Mouse (Mus musculus) layer of hippocampus, adult 8-10 months (tissue): ENCODE measurements around the gene Fry. TPM values are rescaled to one million over a fixed set of nuclear protein-coding genes. Genes with fewer than 3 reads are reported as not detected.
A peak's percentile ranks its signal among the peaks of the same experiment; 100 is the strongest.

Experiments used
- DNase-seq, 2 experiments: peaks; one replicate each; pipeline ENCODE4 v3.0.0; 2022; ENCODE audit warnings: low spot score in 2 of 2
- total RNA-seq, 4 experiments: library from RNA; stranded (reverse); gene quantifications; 2 replicates each; pipeline ENCODE4 v1.2.4; 2022

The Fry gene
- total RNA-seq, 4 experiments from 2014 or later, result 173 to 253 (median 207) TPM

- DNase-seq, result no peak
Observed at GRCm38 (mm10) chr5:150332810-150333209, 214.4 kb downstream of the Fry start.

DNA sequence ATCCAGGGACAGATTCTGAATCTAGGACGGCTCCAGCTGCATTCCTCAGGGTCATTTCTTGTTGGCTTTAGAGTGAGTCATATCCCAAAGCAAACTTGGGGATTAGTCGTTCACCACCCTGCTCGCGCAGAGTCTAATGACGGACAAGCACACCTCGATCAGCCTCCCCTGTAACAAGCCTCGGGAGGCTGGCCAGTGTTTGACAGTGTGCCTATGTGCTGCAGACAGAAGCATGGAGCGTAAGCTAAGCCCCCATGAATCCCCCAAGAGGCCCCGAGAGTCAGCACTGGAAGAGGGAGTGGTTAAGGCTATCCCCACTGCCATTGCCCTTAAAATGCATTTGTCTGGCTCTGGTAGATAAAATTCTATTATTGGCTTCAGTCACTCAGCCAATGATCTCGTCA lies 214.9 kb downstream of the Fry start:
- DNase-seq, result no peak

DNA sequence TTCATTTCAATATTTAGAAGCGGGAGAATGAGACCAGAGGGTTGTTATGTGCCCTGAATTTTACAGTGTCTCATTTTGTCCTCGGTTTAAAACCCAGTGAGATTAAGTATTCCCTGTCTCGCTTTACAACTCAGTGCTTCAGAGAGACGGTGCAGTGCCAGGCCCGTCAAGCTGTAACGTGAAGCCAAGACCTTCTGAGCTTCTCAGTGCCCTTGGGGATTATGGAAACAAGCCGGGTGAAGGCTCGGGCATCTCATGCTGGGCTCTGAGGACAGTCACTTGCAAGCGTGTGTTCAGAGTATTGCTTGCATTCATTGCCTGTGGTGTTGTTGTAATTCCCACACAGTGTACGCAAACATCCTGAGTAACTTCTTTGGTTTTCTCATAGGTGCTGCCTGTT lies 218.0 kb downstream of the Fry start:
- DNase-seq, result no peak

- peak; percentile 41 to 44 for DNase-seq
Observed at GRCm38 (mm10) chr5:150337696-150338095, 219.3 kb downstream of the Fry start.

DNA sequence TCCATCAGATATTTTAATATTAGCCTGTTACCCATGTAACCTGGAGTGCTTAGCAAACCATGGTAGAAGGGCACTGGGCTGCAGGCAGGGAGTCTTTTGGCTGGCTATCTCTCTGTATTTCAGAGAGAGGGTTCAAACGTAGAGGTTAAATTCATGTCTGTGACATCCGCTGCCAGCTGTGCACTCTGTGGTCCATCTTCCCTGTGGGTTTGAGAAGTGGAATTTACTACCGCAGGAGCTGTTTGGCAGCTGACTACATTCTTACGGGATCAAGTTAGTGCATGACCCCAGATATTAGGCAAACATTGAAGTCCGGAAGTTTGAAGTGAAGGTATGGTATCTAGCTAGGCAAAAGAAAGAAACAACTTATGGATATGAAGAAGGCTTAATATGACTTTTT lies 222.5 kb downstream of the Fry start:
- no peak for DNase-seq

DNA sequence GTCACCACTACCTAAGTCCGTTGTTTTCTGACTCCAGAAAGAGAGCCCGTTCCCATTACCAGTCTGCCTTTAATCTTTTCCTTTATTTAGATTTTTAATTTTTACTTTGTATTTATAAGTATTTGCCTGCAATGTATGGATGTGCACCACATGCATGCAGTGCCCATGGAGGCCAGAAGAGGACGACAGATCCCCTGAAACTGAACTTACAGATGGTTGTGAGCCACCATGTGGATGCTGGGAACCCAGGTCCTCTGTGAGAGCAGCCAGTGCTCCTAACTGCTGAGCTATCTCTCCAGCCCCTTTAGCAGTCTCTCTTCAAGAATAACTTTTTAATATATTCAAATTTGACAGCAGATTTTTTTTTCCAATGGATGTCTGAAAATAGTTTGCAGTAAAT lies 223.7 kb downstream of the Fry start:
- DNase-seq, result no peak

GRCm38 (mm10) chr5:150345946-150346345 lies 227.5 kb downstream of the Fry start:
- DNase-seq, result no peak

DNA sequence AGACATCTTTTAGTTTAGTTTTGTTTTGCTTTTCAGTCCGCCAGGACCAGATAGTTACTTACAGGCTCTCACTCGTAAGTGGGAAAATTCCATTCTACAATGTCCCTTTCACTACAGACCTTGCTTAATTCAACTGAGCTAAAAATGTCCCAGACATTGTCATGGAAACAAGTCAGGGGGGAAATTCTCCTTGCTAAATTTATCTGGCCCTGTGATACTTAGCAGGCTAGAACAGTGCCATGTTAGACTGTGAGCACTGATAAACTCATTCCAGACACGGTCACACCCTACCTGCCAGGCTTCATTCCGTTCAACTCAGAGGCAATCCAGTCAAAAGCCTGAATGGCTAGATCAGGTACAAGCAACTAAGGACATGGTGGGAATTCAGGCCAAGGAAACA lies 227.9 kb downstream of the Fry start:
- peak in 1 of 2 experiments; percentile 33 for DNase-seq

- no peak for DNase-seq
Observed at GRCm38 (mm10) chr5:150347845-150348244, 229.4 kb downstream of the Fry start.

- DNase-seq, result no peak
Observed at GRCm38 (mm10) chr5:150348302-150348701, 229.9 kb downstream of the Fry start.

DNA sequence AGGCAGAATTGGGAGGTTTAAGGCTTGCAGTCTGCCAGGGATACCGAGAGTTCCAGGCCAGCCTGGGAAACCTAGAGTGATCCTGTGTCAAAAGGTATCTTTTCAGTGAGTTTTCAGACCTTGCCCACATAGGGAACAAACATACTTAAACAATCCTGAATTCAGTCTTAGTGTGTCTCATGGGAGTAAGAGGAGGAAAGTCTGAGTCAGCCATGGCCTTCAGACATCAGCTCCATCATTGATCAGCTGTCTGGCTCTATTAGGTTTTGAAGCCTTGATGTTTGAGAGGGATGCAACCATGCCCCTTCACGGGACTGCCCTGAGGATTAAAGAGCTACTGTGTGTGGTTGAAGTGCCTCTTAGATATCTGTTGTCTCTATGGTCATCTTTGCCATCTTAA lies 232.7 kb downstream of the Fry start:
- no peak for DNase-seq

DNA sequence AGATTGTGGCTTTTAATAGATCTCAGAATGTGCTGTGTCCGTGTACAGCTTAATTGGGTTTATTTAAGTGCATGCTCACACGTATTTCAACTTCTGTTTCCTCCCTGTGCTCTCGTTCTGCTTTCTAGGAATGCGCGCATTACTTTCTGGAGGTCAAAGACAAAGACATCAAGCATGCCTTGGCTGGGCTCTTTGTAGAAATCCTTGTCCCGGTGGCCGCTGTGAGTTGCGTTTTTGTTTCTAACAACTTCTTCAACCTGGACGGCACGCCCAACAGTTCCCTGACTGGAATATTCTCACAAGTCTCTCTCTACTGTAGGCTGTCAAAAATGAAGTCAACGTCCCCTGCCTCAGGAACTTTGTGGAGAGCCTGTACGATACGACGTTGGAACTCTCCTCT lies 240.2 kb downstream of the Fry start:
- no peak for DNase-seq

GRCm38 (mm10) chr5:150362241-150362640 lies 243.8 kb downstream of the Fry start:
- DNase-seq, result no peak

GRCm38 (mm10) chr5:150364621-150365020 lies 246.2 kb downstream of the Fry start:
- DNase-seq, result no peak

- no peak for DNase-seq
Observed at GRCm38 (mm10) chr5:150367027-150367426, 248.6 kb downstream of the Fry start.

DNA sequence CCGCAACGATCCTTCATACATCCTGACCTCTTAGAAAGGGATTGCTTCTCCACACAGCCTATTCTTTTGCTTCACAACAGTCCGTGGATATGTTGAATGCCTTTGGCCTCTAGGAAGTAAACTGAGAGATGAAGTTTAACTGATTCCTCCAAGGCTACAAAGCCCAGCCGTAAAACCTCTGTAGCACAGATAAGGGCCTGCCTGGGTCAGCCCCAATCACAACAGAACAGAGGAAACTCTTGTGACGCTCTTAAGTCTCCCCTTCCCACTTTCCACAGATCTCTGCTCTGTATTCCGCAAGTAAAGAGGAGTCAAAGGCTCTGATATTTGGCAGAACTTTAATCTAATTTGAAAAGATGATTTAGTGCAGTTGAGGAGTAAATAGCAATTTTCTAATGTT lies 251.8 kb downstream of the Fry start:
- DNase-seq, result no peak

- no peak for DNase-seq
Observed at GRCm38 (mm10) chr5:150370895-150371294, 252.4 kb downstream of the Fry start.

GRCm38 (mm10) chr5:150372956-150373355 lies 254.5 kb downstream of the Fry start:
- DNase-seq, result no peak

GRCm38 (mm10) chr5:150374778-150375559 lies 256.5 kb downstream of the Fry start:
- no peak for DNase-seq

GRCm38 (mm10) chr5:150378586-150378985 lies 260.1 kb downstream of the Fry start:
- DNase-seq, result no peak

GRCm38 (mm10) chr5:150380767-150381166 lies 262.3 kb downstream of the Fry start:
- no peak for DNase-seq

DNA sequence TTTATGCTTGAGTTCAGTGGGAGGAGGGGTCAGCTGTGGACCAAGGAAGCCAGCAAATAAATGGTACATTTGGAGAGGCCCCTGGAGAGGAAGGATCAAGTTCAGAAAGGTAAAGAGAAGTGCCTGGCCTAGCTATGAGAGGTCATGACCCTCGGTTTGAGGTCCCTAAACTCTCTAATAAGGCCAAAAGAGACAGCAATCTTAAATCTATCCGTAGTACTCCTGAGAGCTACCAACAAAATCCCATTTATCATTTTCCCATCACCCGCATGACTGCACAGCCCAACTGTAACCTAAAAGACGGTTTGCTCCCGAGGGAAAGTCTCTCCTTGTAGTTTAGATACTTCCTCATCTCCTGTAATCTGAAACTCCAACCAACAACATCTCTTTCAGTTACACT lies 264.0 kb downstream of the Fry start:
- DNase-seq, result no peak
